Mouse (Mus musculus): ENCODE measurements around the gene Pilrb1. TPM values are rescaled to one million over a fixed set of nuclear protein-coding genes. Genes with fewer than 3 reads are reported as not detected.

Gene Pilrb1
- polyA plus RNA-seq, 1 experiment from 2014 or later: 0.47 TPM

- Histone ChIP-seq H3K9ac (replicated peaks; ENCODE audit: low read length) (no peak overlapping the region), H3K36me3 (ENCODE audit: insufficient read depth, low read length) (no peaks in the 10 kb centered on the region), H3K4me2 (replicated peaks; ENCODE audit: low read depth, low read length) (no peak overlapping the region), H3K4me1 (ENCODE audit: insufficient read depth, low read length) (no peaks in the 10 kb centered on the region), H3K4me3 (ENCODE audit: low read length) (no peak overlapping the region), H3K9me3 (ENCODE audit: low read length) (no peaks in the 10 kb centered on the region), H3K27ac (ENCODE audit: low read length) (no peak overlapping the region), H3K27me3 (ENCODE audit: insufficient read depth, low read length) (no peaks in the 10 kb centered on the region)
- no peak for ATAC-seq (ENCODE audit: low FRiP score, low TSS enrichment)
- 71% methylated on average over 6 of the region's 6 CpGs for WGBS
Observed at GRCm38 (mm10) chr5:137831506-137831905, 26.4 kb downstream of the Pilrb1 start.

GRCm38 (mm10) chr5:137831106-137831505 is 26.8 kb downstream of the Pilrb1 start:
- Histone ChIP-seq H3K9me3 (ENCODE audit: low read length) (no peaks in the 10 kb centered on the region), H3K27ac (ENCODE audit: low read length) (no peak overlapping the region), H3K4me3 (ENCODE audit: low read length) (no peak overlapping the region), H3K36me3 (ENCODE audit: insufficient read depth, low read length) (no peaks in the 10 kb centered on the region), H3K4me1 (ENCODE audit: insufficient read depth, low read length) (no peaks in the 10 kb centered on the region), H3K9ac (replicated peaks; ENCODE audit: low read length) (no peak overlapping the region), H3K4me2 (replicated peaks; ENCODE audit: low read depth, low read length) (no peak overlapping the region), H3K27me3 (ENCODE audit: insufficient read depth, low read length) (no peaks in the 10 kb centered on the region)
- no peak for ATAC-seq (ENCODE audit: low FRiP score, low TSS enrichment)
- 87% methylated on average over 4 of the region's 4 CpGs for WGBS

- H3K27ac ChIP-seq (ENCODE audit: low read length): 0 out of 2 replicates have a peak overlapping the region, but pooled peaks have one; percentile 12
- no peaks in the 10 kb centered on the region for H3K9me3 ChIP-seq (ENCODE audit: low read length)
- no peaks in the 10 kb centered on the region for H3K4me1 ChIP-seq (ENCODE audit: insufficient read depth, low read length)
- H3K4me3 ChIP-seq (ENCODE audit: low read length): no peak overlapping the region
- WGBS: 73% methylated on average over 7 of the region's 7 CpGs
- no peak overlapping the region for H3K9ac ChIP-seq (replicated peaks; ENCODE audit: low read length)
- no peaks in the 10 kb centered on the region for H3K36me3 ChIP-seq (ENCODE audit: insufficient read depth, low read length)
- H3K27me3 ChIP-seq (ENCODE audit: insufficient read depth, low read length): no peaks in the 10 kb centered on the region
- no peak overlapping the region for H3K4me2 ChIP-seq (replicated peaks; ENCODE audit: low read depth, low read length)
- ATAC-seq (ENCODE audit: low FRiP score, low TSS enrichment): no peak
Observed at GRCm38 (mm10) chr5:137830238-137830637, 27.7 kb downstream of the Pilrb1 start.

- H3K9ac ChIP-seq (replicated peaks; ENCODE audit: low read length): no peak overlapping the region
- no peaks in the 10 kb centered on the region for H3K27me3 ChIP-seq (ENCODE audit: insufficient read depth, low read length)
- no peaks in the 10 kb centered on the region for H3K4me1 ChIP-seq (ENCODE audit: insufficient read depth, low read length)
- H3K4me3 ChIP-seq (ENCODE audit: low read length): no peak overlapping the region
- 84% methylated on average over 6 of the region's 6 CpGs for WGBS
- H3K9me3 ChIP-seq (ENCODE audit: low read length): no peaks in the 10 kb centered on the region
- H3K27ac ChIP-seq (ENCODE audit: low read length): no peak overlapping the region
- H3K4me2 ChIP-seq (replicated peaks; ENCODE audit: low read depth, low read length): no peak overlapping the region
- H3K36me3 ChIP-seq (ENCODE audit: insufficient read depth, low read length): no peaks in the 10 kb centered on the region
- no peak for ATAC-seq (ENCODE audit: low FRiP score, low TSS enrichment)
Observed at GRCm38 (mm10) chr5:137828694-137829093, 29.2 kb downstream of the Pilrb1 start.

- Histone ChIP-seq H3K9me3 (ENCODE audit: low read length) (no peaks in the 10 kb centered on the region), H3K27ac (ENCODE audit: low read length) (no peak overlapping the region), H3K4me3 (ENCODE audit: low read length) (no peak overlapping the region), H3K27me3 (ENCODE audit: insufficient read depth, low read length) (no peaks in the 10 kb centered on the region), H3K9ac (replicated peaks; ENCODE audit: low read length) (no peak overlapping the region), H3K4me2 (replicated peaks; ENCODE audit: low read depth, low read length) (no peak overlapping the region), H3K4me1 (ENCODE audit: insufficient read depth, low read length) (no peaks in the 10 kb centered on the region), H3K36me3 (ENCODE audit: insufficient read depth, low read length) (no peaks in the 10 kb centered on the region)
- ATAC-seq (ENCODE audit: low FRiP score, low TSS enrichment): no peak
- 54% methylated on average over 7 of the region's 7 CpGs for WGBS
Observed at GRCm38 (mm10) chr5:137826421-137826820, 31.5 kb downstream of the Pilrb1 start.

GRCm38 (mm10) chr5:137825971-137826370 is 31.9 kb downstream of the Pilrb1 start:
- no peak overlapping the region for H3K4me3 ChIP-seq (ENCODE audit: low read length)
- no peaks in the 10 kb centered on the region for H3K36me3 ChIP-seq (ENCODE audit: insufficient read depth, low read length)
- ATAC-seq (ENCODE audit: low FRiP score, low TSS enrichment): no peak
- no peak overlapping the region for H3K27ac ChIP-seq (ENCODE audit: low read length)
- H3K9me3 ChIP-seq (ENCODE audit: low read length): no peaks in the 10 kb centered on the region
- WGBS: 85% methylated on average over 2 of the region's 2 CpGs
- H3K27me3 ChIP-seq (ENCODE audit: insufficient read depth, low read length): no peaks in the 10 kb centered on the region
- no peak overlapping the region for H3K9ac ChIP-seq (replicated peaks; ENCODE audit: low read length)
- no peak overlapping the region for H3K4me2 ChIP-seq (replicated peaks; ENCODE audit: low read depth, low read length)
- no peaks in the 10 kb centered on the region for H3K4me1 ChIP-seq (ENCODE audit: insufficient read depth, low read length)

- H3K36me3 ChIP-seq (ENCODE audit: insufficient read depth, low read length): no peaks in the 10 kb centered on the region
- H3K9me3 ChIP-seq (ENCODE audit: low read length): no peaks in the 10 kb centered on the region
- no peak overlapping the region for H3K4me3 ChIP-seq (ENCODE audit: low read length)
- WGBS: 92% methylated on average over 3 of the region's 3 CpGs
- H3K27ac ChIP-seq (ENCODE audit: low read length): no peak overlapping the region
- no peaks in the 10 kb centered on the region for H3K4me1 ChIP-seq (ENCODE audit: insufficient read depth, low read length)
- H3K4me2 ChIP-seq (replicated peaks; ENCODE audit: low read depth, low read length): no peak overlapping the region
- H3K27me3 ChIP-seq (ENCODE audit: insufficient read depth, low read length): no peaks in the 10 kb centered on the region
- no peak overlapping the region for H3K9ac ChIP-seq (replicated peaks; ENCODE audit: low read length)
- ATAC-seq (ENCODE audit: low FRiP score, low TSS enrichment): no peak
Observed at GRCm38 (mm10) chr5:137825030-137825429, 32.9 kb downstream of the Pilrb1 start.

- no peak overlapping the region for H3K4me3 ChIP-seq (ENCODE audit: low read length)
- H3K27me3 ChIP-seq (ENCODE audit: insufficient read depth, low read length): no peaks in the 10 kb centered on the region
- ATAC-seq (ENCODE audit: low FRiP score, low TSS enrichment): no peak
- H3K9ac ChIP-seq (replicated peaks; ENCODE audit: low read length): no peak overlapping the region
- no peaks in the 10 kb centered on the region for H3K4me1 ChIP-seq (ENCODE audit: insufficient read depth, low read length)
- no peak overlapping the region for H3K27ac ChIP-seq (ENCODE audit: low read length)
- H3K36me3 ChIP-seq (ENCODE audit: insufficient read depth, low read length): no peaks in the 10 kb centered on the region
- 87% methylated on average over 6 of the region's 6 CpGs for WGBS
- no peak overlapping the region for H3K4me2 ChIP-seq (replicated peaks; ENCODE audit: low read depth, low read length)
- no peaks in the 10 kb centered on the region for H3K9me3 ChIP-seq (ENCODE audit: low read length)
Observed at GRCm38 (mm10) chr5:137823455-137824045, 34.4 kb downstream of the Pilrb1 start.

- no peak overlapping the region for H3K4me3 ChIP-seq (ENCODE audit: low read length)
- H3K9me3 ChIP-seq (ENCODE audit: low read length): no peaks in the 10 kb centered on the region
- H3K27ac ChIP-seq (ENCODE audit: low read length): no peak overlapping the region
- no peak overlapping the region for H3K4me2 ChIP-seq (replicated peaks; ENCODE audit: low read depth, low read length)
- H3K36me3 ChIP-seq (ENCODE audit: insufficient read depth, low read length): no peaks in the 10 kb centered on the region
- H3K4me1 ChIP-seq (ENCODE audit: insufficient read depth, low read length): no peaks in the 10 kb centered on the region
- ATAC-seq (ENCODE audit: low FRiP score, low TSS enrichment): no peak
- WGBS: 84% methylated on average over 1 of the region's 1 CpGs
- H3K9ac ChIP-seq (replicated peaks; ENCODE audit: low read length): no peak overlapping the region
- no peaks in the 10 kb centered on the region for H3K27me3 ChIP-seq (ENCODE audit: insufficient read depth, low read length)
Observed at GRCm38 (mm10) chr5:137822602-137823001, 35.3 kb downstream of the Pilrb1 start.

GRCm38 (mm10) chr5:137822126-137822525 is 35.8 kb downstream of the Pilrb1 start:
- WGBS: 67% methylated on average over 4 of the region's 4 CpGs
- no peaks in the 10 kb centered on the region for H3K4me1 ChIP-seq (ENCODE audit: insufficient read depth, low read length)
- H3K9ac ChIP-seq (replicated peaks; ENCODE audit: low read length): no peak overlapping the region
- no peaks in the 10 kb centered on the region for H3K36me3 ChIP-seq (ENCODE audit: insufficient read depth, low read length)
- ATAC-seq (ENCODE audit: low FRiP score, low TSS enrichment): no peak
- no peak overlapping the region for H3K4me2 ChIP-seq (replicated peaks; ENCODE audit: low read depth, low read length)
- no peak overlapping the region for H3K4me3 ChIP-seq (ENCODE audit: low read length)
- no peaks in the 10 kb centered on the region for H3K27me3 ChIP-seq (ENCODE audit: insufficient read depth, low read length)
- H3K27ac ChIP-seq (ENCODE audit: low read length): no peak overlapping the region
- H3K9me3 ChIP-seq (ENCODE audit: low read length): no peaks in the 10 kb centered on the region

Data from kidney, embryonic 16.5 days (tissue).